Mouse (Mus musculus): ENCODE measurements at regions not wholly inside any gene's neighbourhood (a gene's known extent, or its start where the extent isn't known, plus 50 kb on each side); places are given as distances from the start of the nearest gene placed in this dataset.

DNA sequence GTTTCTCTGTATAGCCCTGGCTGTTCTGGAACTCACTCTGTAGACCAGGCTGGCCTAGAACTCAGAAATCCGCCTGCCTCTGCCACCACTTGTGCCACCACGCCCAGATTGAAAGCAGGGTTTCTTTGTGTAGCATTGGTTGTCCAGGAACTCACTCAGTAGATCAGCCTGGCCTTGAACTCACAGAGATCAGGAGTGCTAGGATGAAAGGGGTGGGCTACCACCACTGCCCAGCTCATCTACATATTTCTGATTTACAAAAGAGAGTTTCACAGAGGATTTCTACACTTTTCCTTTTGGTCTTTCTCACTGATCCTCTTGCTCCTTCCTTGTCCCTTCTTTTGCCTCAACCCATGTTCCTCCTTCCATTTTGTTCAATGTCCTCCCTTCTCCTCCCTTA is 53.1 kb upstream of the Lbx1 start:
- no peak overlapping the region for H3K4me3 ChIP-seq (ENCODE audit: low read depth, low read length)
- no peak overlapping the region for H3K9ac ChIP-seq (replicated peaks; ENCODE audit: low read length, poor library complexity, severe bottlenecking)
- WGBS: 76% methylated on average over 2 of the region's 2 CpGs
- DNase-seq (ENCODE audit: low spot score) (no peak), ATAC-seq (ENCODE audit: low FRiP score) (no peak)
- H3K27ac ChIP-seq (ENCODE audit: low read depth, low read length): no peak overlapping the region
- no peaks in the 10 kb centered on the region for H3K36me3 ChIP-seq (ENCODE audit: insufficient read depth, low read length)
- H3K4me2 ChIP-seq (ENCODE audit: low read depth, low read length, poor library complexity, severe bottlenecking): no peak overlapping the region
- no peaks in the 10 kb centered on the region for H3K9me3 ChIP-seq (ENCODE audit: low read length)
- H3K27me3 ChIP-seq (ENCODE audit: insufficient read depth, low read length): peaks cover 15% of the 10 kb centered on the region; the same call in 1 of the 2 replicates
- no peak for TF ChIP-seq CTCF (IDR thresholded peaks at IDR 0.05)
- H3K4me1 ChIP-seq (ENCODE audit: insufficient read depth, low read length): no peaks in the 10 kb centered on the region; the same call in 1 of the 2 replicates

- Histone ChIP-seq H3K9ac (replicated peaks; ENCODE audit: low read length, poor library complexity, severe bottlenecking) (no peak overlapping the region), H3K27me3 (ENCODE audit: insufficient read depth, low read length) (peaks cover 29% of the 10 kb centered on the region), H3K36me3 (ENCODE audit: insufficient read depth, low read length) (no peaks in the 10 kb centered on the region), H3K4me3 (ENCODE audit: low read depth, low read length) (no peak overlapping the region), H3K9me3 (ENCODE audit: low read length) (no peaks in the 10 kb centered on the region), H3K4me2 (ENCODE audit: low read depth, low read length, poor library complexity, severe bottlenecking) (no peak overlapping the region), H3K27ac (ENCODE audit: low read depth, low read length) (no peak overlapping the region), H3K4me1 (ENCODE audit: insufficient read depth, low read length) (peaks cover 7% of the 10 kb centered on the region; the same call in 1 of the 2 replicates)
- DNase-seq (ENCODE audit: low spot score) (no peak), ATAC-seq (ENCODE audit: low FRiP score) (no peak)
- WGBS: 25% methylated on average over 3 of the region's 3 CpGs
- TF ChIP-seq CTCF (IDR thresholded peaks at IDR 0.05): peak; percentile 72
Observed at GRCm38 (mm10) chr19:45297812-45298211, 62.2 kb upstream of the Lbx1 start.

- Histone ChIP-seq H3K9me3 (ENCODE audit: low read length) (no peaks in the 10 kb centered on the region), H3K4me3 (ENCODE audit: low read depth, low read length) (no peak overlapping the region), H3K36me3 (ENCODE audit: insufficient read depth, low read length) (no peaks in the 10 kb centered on the region), H3K9ac (replicated peaks; ENCODE audit: low read length, poor library complexity, severe bottlenecking) (no peak overlapping the region), H3K27me3 (ENCODE audit: insufficient read depth, low read length) (peaks cover 24% of the 10 kb centered on the region), H3K4me1 (ENCODE audit: insufficient read depth, low read length) (peaks cover 7% of the 10 kb centered on the region; the same call in 1 of the 2 replicates), H3K4me2 (ENCODE audit: low read depth, low read length, poor library complexity, severe bottlenecking) (no peak overlapping the region), H3K27ac (ENCODE audit: low read depth, low read length) (no peak overlapping the region)
- no peak for DNase-seq (ENCODE audit: low spot score)
- TF ChIP-seq CTCF (IDR thresholded peaks at IDR 0.05): no peak
- 68% methylated on average over 3 of the region's 3 CpGs for WGBS
- no peak for ATAC-seq (ENCODE audit: low FRiP score)
Observed at GRCm38 (mm10) chr19:45299341-45299740, 63.7 kb upstream of the Lbx1 start.

DNA sequence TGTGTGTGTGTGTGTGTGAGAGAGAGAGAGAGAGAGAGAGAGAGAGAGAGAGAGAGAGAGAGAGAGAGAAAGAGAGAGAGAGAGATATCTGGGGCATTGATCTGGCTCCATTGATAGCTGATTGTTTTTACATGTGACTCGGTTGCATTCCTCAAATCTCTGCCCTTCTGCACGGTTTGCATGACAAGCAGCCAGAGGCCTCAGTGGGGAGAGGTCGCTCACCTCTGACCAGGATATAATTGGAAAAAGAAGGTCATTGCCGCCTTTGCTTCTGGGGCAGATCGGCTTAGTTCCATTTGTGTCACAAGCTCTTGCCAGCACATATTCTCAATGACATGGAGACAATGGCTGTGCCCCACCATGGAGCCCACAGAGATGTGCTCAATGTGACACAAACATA is 63.8 kb upstream of the Btrc start:
- no peak for ATAC-seq (ENCODE audit: low FRiP score)
- Histone ChIP-seq H3K4me3 (ENCODE audit: low read depth, low read length) (no peak overlapping the region), H3K27me3 (ENCODE audit: insufficient read depth, low read length) (peaks cover 28% of the 10 kb centered on the region), H3K27ac (ENCODE audit: low read depth, low read length) (no peak overlapping the region), H3K9ac (replicated peaks; ENCODE audit: low read length, poor library complexity, severe bottlenecking) (no peak overlapping the region), H3K36me3 (ENCODE audit: insufficient read depth, low read length) (no peaks in the 10 kb centered on the region), H3K4me2 (ENCODE audit: low read depth, low read length, poor library complexity, severe bottlenecking) (no peak overlapping the region), H3K9me3 (ENCODE audit: low read length) (no peaks in the 10 kb centered on the region), H3K4me1 (ENCODE audit: insufficient read depth, low read length) (peaks cover 7% of the 10 kb centered on the region; the same call in 1 of the 2 replicates)
- 23% methylated on average over 5 of the region's 5 CpGs for WGBS
- DNase-seq (ENCODE audit: low spot score): no peak
- TF ChIP-seq CTCF (IDR thresholded peaks at IDR 0.05): no peak

DNA sequence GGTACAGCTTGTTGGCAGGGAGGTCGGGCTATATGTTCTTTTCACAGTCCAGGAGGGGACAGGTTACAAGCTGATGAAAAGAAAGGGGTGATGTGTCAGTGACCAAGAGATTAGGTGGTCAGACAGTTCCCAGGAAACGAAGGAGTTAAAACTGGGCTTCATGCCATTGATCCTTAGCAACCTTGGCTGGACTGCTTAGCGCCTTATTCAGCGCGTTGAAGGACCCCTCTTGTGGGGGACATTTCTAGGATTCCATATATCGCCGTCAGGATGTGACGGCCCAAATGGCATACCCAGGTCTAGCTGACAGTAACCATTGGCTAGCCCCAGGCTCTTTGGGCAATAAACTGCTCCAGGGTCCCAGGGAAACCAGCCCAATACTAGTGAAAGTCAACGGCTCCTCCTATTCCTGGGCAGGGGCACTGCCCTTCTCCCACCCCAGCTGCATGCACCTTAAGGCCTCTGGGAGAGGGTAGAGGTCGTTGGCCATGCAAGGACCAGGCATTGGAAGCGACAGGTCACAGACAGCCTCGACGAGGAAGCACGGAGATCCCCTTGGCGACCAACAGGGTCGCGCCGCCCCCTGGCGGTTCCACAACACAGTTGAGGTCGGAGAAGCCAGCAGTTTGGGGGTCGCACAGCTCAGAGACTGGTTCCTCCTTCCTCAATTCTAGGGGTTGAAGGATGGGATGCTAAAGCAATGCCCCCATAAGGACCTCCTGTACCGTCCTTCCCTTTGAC is 62.7 kb upstream of the Btrc start:
- ATAC-seq (ENCODE audit: low FRiP score) (peak; percentile 44; the same call in 1 of the 2 replicates), DNase-seq (ENCODE audit: low spot score) (peak; percentile 81)
- Histone ChIP-seq H3K36me3 (ENCODE audit: insufficient read depth, low read length) (no peaks in the 10 kb centered on the region), H3K9ac (replicated peaks; ENCODE audit: low read length, poor library complexity, severe bottlenecking) (peak overlapping the region; percentile 77), H3K4me2 (ENCODE audit: low read depth, low read length, poor library complexity, severe bottlenecking) (peak overlapping the region; percentile 98), H3K9me3 (ENCODE audit: low read length) (no peaks in the 10 kb centered on the region), H3K27me3 (ENCODE audit: insufficient read depth, low read length) (peaks cover 33% of the 10 kb centered on the region), H3K27ac (ENCODE audit: low read depth, low read length) (peak overlapping the region; percentile 94), H3K4me3 (ENCODE audit: low read depth, low read length) (peak overlapping the region; percentile 58), H3K4me1 (ENCODE audit: insufficient read depth, low read length) (peaks cover 7% of the 10 kb centered on the region; the same call in 1 of the 2 replicates)
- WGBS: 2% methylated on average over 22 of the region's 22 CpGs
- TF ChIP-seq CTCF (IDR thresholded peaks at IDR 0.05): peak; percentile 86

GRCm38 (mm10) chr19:45301432-45301732 is 62.2 kb upstream of the Btrc start:
- ATAC-seq (ENCODE audit: low FRiP score) (no peak; the same call in 1 of the 2 replicates), DNase-seq (ENCODE audit: low spot score) (peak; percentile 57)
- H3K9ac ChIP-seq (replicated peaks; ENCODE audit: low read length, poor library complexity, severe bottlenecking): peak overlapping the region; percentile 77
- peaks cover 33% of the 10 kb centered on the region for H3K27me3 ChIP-seq (ENCODE audit: insufficient read depth, low read length)
- no peak for TF ChIP-seq CTCF (IDR thresholded peaks at IDR 0.05)
- H3K4me1 ChIP-seq (ENCODE audit: insufficient read depth, low read length): peaks cover 7% of the 10 kb centered on the region; the same call in 1 of the 2 replicates
- peak overlapping the region; percentile 94 for H3K27ac ChIP-seq (ENCODE audit: low read depth, low read length)
- H3K36me3 ChIP-seq (ENCODE audit: insufficient read depth, low read length): no peaks in the 10 kb centered on the region
- peak overlapping the region; percentile 98 for H3K4me2 ChIP-seq (ENCODE audit: low read depth, low read length, poor library complexity, severe bottlenecking)
- H3K4me3 ChIP-seq (ENCODE audit: low read depth, low read length): peak overlapping the region; percentile 58
- H3K9me3 ChIP-seq (ENCODE audit: low read length): no peaks in the 10 kb centered on the region
- WGBS: 3% methylated on average over 14 of the region's 16 CpGs
